In the genomic region with DNA sequence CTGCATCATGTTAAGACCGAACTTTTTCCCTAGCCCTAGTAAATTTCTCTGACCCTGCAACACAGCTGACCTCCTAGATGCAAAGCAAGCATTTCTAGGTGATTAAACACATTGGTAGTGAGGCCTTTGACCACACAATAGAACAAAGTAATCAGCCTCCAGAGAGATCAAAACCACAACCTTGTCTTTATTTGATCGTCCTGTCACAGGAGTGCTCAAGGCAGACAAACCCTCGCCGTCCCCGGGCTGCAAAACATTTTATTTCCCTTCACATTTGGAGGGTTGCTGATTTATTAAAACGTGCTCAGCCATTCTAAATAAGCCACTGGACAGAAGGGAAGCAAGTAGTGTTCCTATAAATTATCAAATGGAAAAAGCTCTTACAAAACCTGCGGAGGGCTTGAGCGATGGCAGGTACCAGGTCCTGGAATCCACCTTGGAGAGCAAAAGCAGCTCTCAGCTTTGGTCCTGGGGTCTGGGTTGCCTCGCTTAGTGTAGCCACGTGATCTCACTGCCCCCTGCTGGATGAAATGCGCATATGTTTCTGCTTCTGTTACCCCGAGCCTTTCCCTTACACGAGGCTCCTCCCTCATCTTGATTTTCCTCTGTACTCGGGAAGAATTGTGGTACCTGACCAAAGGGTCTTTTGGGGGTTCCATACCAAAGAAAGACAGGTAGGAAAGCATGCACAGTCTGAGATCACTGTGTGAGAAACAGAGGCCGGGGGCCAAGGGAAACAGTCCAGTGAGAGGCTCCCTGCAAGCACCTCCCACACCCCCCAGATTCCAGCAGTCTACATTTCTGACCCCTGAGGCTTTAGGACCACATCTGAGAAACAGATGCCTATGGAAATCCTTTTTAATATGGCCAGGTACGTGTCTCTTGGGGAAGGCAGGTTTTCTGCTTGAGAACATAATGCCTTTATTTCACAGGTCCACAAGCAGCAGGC, we compare ENCODE assay signal across 8 mouse cellular contexts.
A peak's percentile ranks its signal among the peaks of the same experiment; 100 is the strongest.
DNase-seq lines count a peak whose midpoint lies in the region; ATAC-seq lines count a peak whose summit lies in the region.

No protein-coding gene starts in this region.

- H3K4me2 ChIP-seq in intestine, embryonic 14.5 days (ENCODE audit: low read length): peak overlapping the region; percentile 45

- no peak overlapping the region for H3K9ac ChIP-seq in intestine, embryonic 14.5 days (ENCODE audit: low read length)

- H3K4me3 ChIP-seq in intestine, embryonic 14.5 days (ENCODE audit: low read depth, low read length): no peak overlapping the region

- H3K36me3 ChIP-seq in intestine, embryonic 14.5 days (ENCODE audit: control insufficient read depth, insufficient read depth, low read length): no peaks in the 10 kb centered on the region

- no peak overlapping the region for H3K27ac ChIP-seq in intestine, embryonic 14.5 days (ENCODE audit: low read depth)

- H3K9me3 ChIP-seq in intestine, embryonic 14.5 days (ENCODE audit: control insufficient read depth, low read length): no peaks in the 10 kb centered on the region

- DNase-seq in adrenal gland, adult (ENCODE audit: inconsistent age in 2 of 2, low spot score in 1 of 2): peak; percentile 67 to 92
- peak; percentile 95 for DNase-seq in embryo, embryonic 10 days (ENCODE audit: low spot score)
- peak; percentile 22 for DNase-seq in gastrocnemius, postnatal 25 days
- peak; percentile 87 for DNase-seq in intestine, embryonic 14.5 days (ENCODE audit: low spot score)
- DNase-seq in left cerebral cortex, adult 9 months (ENCODE audit: low spot score in 2 of 2): peak; percentile 56 to 86
- peak; percentile 84 for DNase-seq in right cerebral cortex, postnatal 4 days

- WGBS in intestine, embryonic 14.5 days: 20% methylated on average over 16 of the region's 16 CpGs

- peak; percentile 93 for ATAC-seq in intestine, embryonic 14.5 days (replicated peaks; ENCODE audit: low FRiP score, low TSS enrichment, low read depth)
- ATAC-seq in megakaryocyte-erythroid progenitor cell, adult 5-6 weeks (replicated peaks; ENCODE audit: low FRiP score, low TSS enrichment, poor library complexity, severe bottlenecking): peak; percentile 94
- no peak for ATAC-seq in inflammation-experienced regulatory T-cells, adult 6 months

- 0 out of 2 replicates have a peak, but pooled peaks cover 3% of the 10 kb centered on the region for H3K27me3 ChIP-seq in intestine, embryonic 14.5 days (replicated peaks; ENCODE audit: control insufficient read depth, insufficient read depth, low read length)

- H3K4me1 ChIP-seq in intestine, embryonic 14.5 days (replicated peaks; ENCODE audit: control insufficient read depth, insufficient read depth, low read length): no peaks in the 10 kb centered on the region; the same call in 1 of the 2 replicates

Comparison
In these comparisons a context has a peak if more than half of its experiments do, and no peak if none do; other contexts are left out.
1. DNase-seq: peak in every context shown above with its lines; median percentile 95 in embryo, embryonic 10 days; 87 in intestine, embryonic 14.5 days; 84 in right cerebral cortex, postnatal 4 days; 80 in adrenal gland, adult; 71 in left cerebral cortex, adult 9 months; 22 in gastrocnemius, postnatal 25 days.